Mouse (Mus musculus): ENCODE data around the gene H2-Q7.
"Not testable (repeated sequence)": the region's sequence is repeated elsewhere in the genome, so short reads cannot be mapped to it uniquely, and the experiment has no call there.

DNA sequence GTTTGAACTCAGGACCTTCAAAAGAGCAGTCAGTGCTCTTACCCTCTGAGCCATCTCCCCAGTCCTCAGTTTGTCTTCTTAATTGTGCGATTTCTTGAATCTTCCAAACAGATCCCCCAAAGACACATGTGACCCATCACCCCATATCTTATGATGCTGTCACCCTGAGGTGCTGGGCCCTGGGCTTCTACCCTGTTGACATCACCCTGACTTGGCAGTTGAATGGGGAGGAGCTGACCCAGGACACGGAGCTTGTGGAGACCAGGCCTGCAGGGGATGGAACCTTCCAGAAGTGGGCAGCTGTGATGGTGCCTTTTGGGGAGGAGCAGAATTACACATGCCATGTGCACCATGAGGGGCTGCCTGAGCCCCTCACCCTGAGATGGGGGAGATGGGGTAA, 42.0 kb upstream of the H2-Q7 start:
- TF ChIP-seq POLR2A (IDR thresholded peaks at IDR 0.05; ENCODE audit: low read depth, low read length); CTCF (conservative IDR thresholded peaks at IDR 0.05; ENCODE audit: insufficient read depth, insufficient read length, low read depth, low read length): not testable (repeated sequence)
